In the genomic region with DNA sequence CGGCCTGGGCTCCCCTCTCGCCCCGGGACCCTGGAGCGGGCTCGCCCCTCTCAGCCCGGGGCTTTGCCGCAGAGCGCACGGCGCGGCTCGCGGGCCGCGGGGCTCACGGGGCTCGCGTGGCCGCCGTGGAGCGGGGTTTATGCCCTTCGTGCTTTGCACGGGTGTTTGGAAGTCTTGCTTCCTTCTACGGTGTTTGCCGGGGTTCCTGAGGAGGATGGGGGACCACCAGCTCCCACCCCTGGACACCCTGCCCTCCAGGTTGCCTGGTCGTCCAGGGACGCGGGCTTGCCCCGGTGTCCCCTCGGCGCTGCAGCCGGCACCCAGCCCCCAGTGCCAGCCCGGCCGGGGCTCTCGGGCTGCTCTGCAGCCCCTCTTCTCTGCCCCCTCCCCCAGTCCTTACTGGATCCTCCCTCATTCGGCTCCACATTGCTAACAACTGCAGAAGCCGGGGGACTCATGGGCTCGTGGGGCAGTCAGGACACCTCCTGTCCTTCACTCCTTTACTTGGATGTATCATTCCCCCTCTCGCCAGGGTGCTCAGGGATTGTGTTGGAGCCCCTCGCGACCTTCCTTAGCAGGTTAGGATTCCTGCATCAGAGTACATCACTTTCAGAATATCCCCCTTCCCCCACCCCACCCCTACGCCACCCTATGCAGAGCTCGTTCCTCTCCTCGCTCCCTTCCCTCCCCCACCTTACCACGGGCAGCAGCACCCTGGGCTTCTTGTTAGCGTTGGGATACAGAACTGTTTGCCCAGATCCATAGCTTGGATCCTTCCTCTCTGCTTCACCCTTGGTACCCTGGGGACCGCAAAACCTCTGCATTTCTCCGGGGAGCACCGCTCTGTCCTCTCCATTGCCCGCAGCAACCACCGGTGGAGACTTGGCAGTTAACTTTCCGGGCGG, we compare ENCODE assay signal across 8 mouse cellular contexts. TPM values are rescaled to one million over a fixed set of nuclear protein-coding genes. Genes with fewer than 3 reads are reported as not detected.
DNase-seq lines count a peak whose midpoint lies in the region; ATAC-seq lines count a peak whose summit lies in the region.

No protein-coding gene starts in this region.

- no peak for ATAC-seq in liver, embryonic 11.5 days (replicated peaks; ENCODE audit: low FRiP score)

- WGBS in forebrain, embryonic 10.5 days: under 1% methylated on average over 53 of the region's 53 CpGs
- WGBS in liver, embryonic 11.5 days: 2% methylated on average over 52 of the region's 53 CpGs

- H3K27me3 ChIP-seq in forebrain, embryonic 10.5 days (ENCODE audit: poor library complexity, severe bottlenecking): peaks cover 70% of the 10 kb centered on the region
- peaks cover 62% of the 10 kb centered on the region for H3K27me3 ChIP-seq in liver, embryonic 11.5 days (replicated peaks; ENCODE audit: control insufficient read depth, insufficient read depth, low read length)

- peak overlapping the region; percentile 72 for H3K4me2 ChIP-seq in liver, embryonic 11.5 days

- H3K9me3 ChIP-seq in forebrain, embryonic 10.5 days: peaks cover 3% of the 10 kb centered on the region
- H3K9me3 ChIP-seq in liver, embryonic 11.5 days (ENCODE audit: control insufficient read depth, low read length): no peaks in the 10 kb centered on the region

- DNase-seq in layer of hippocampus, postnatal 10 days (ENCODE audit: low spot score in 2 of 2): peak; percentile 44 to 53
- no peak for DNase-seq in layer of hippocampus, adult 9-11 months
- DNase-seq in cerebellum, adult 18-20 months: peak; percentile 51 to 55
- DNase-seq in forebrain, embryonic 10.5 days (ENCODE audit: extremely low spot score, low spot score): peak; percentile 54
- DNase-seq in liver, embryonic 11.5 days (ENCODE audit: low spot score): no peak
- peak; percentile 42 for DNase-seq in right cerebral cortex, postnatal 4 days
- DNase-seq in thymus, adult 18-20 months: no peak
- DNase-seq in layer of hippocampus, adult 8-10 months (ENCODE audit: low spot score in 2 of 2): no peak

- H3K4me3 ChIP-seq in forebrain, embryonic 10.5 days: peak overlapping the region; percentile 84
- peak overlapping the region; percentile 62 for H3K4me3 ChIP-seq in liver, embryonic 11.5 days (ENCODE audit: low read depth, low read length)

- H3K27ac ChIP-seq in forebrain, embryonic 10.5 days: peak overlapping the region; percentile 92
- no peak overlapping the region for H3K27ac ChIP-seq in liver, embryonic 11.5 days (ENCODE audit: low read depth, low read length)

- H3K4me1 ChIP-seq in forebrain, embryonic 10.5 days: peaks cover 29% of the 10 kb centered on the region
- H3K4me1 ChIP-seq in liver, embryonic 11.5 days (replicated peaks; ENCODE audit: control insufficient read depth, insufficient read depth, low read length): no peaks in the 10 kb centered on the region

- no peak overlapping the region for H3K9ac ChIP-seq in liver, embryonic 11.5 days (ENCODE audit: low read depth, low read length)

- no peaks in the 10 kb centered on the region for H3K36me3 ChIP-seq in forebrain, embryonic 10.5 days (replicated peaks)
- no peaks in the 10 kb centered on the region for H3K36me3 ChIP-seq in liver, embryonic 11.5 days (ENCODE audit: control insufficient read depth, insufficient read depth, low read length)

RNA-seq across cellular contexts. Expression of a gene that starts 1.7 kb away (rescaled TPM):
- 100 to 1,000 TPM; 174 to 175 TPM for total RNA-seq in layer of hippocampus, postnatal 10 days (2021)
- polyA plus RNA-seq in forebrain, embryonic 10.5 days (2016; fragmentation: Nextera tagmentation; extraction: Ambion mirVana): 9.0 and 11.0 TPM in 2 replicates
- 0.71 and 0.73 TPM in 2 replicates for polyA plus RNA-seq in liver, embryonic 11.5 days (2014; fragmentation: Nextera tagmentation; extraction: Ambion mirVana)
- total RNA-seq in layer of hippocampus, adult 8-10 months (2022): 100 to 1,000 TPM; 205 to 269 (median 234) TPM

Comparison
In these comparisons a context has a peak if more than half of its experiments do, and no peak if none do; other contexts are left out.
1. DNase-seq: peak in layer of hippocampus, postnatal 10 days (2 of 2), cerebellum, adult 18-20 months (2 of 2), forebrain, embryonic 10.5 days (single experiment) and right cerebral cortex, postnatal 4 days (single experiment); none in layer of hippocampus, adult 9-11 months (single experiment), liver, embryonic 11.5 days (single experiment), thymus, adult 18-20 months (0 of 2) and layer of hippocampus, adult 8-10 months (0 of 2).